Mouse (Mus musculus) embryonic fibroblast, embryonic 13.5 days (primary cell): ENCODE data around the gene Dmrt1.

Experiments used
- CTCF ChIP-seq: IDR thresholded peaks from 2 replicates; pipeline ENCODE4 v1.5.1; 2011; ENCODE audit warnings: mild to moderate bottlenecking, control low read depth, low read length, moderate library complexity, borderline replicate concordance; ENCODE audit not compliant: insufficient read depth
- POLR2A ChIP-seq: IDR thresholded peaks from 2 replicates; pipeline ENCODE4 v1.6.1; 2011; ENCODE audit warnings: low read depth, mild to moderate bottlenecking, control low read depth, low read length, moderate library complexity

- TF ChIP-seq POLR2A (no peak), CTCF (no peak)
Measured at GRCm38 (mm10) chr19:25486561-25486960, 18.9 kb upstream of the Dmrt1 start.
